Comparison of ENCODE assay signal across 19 mouse cellular contexts in the genomic region with DNA sequence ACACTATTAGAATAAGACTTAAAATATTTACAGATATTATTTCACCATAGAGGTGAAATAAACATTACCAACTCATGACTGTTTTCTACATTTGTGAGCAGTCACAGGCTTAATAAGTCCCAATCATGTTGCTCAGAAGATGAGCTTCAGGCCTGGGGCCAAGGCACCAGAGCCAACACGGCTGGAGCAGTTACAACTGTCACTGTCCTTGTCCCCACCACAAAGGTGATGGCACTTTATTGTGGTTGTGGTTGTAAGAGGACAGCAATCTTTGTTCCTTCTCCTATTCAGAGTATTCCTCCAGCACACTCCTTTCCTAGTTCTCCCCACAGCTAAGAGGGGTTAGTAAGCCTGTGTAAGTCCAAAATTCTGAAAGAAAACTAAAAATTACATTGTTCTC. TPM values are rescaled to one million over a fixed set of nuclear protein-coding genes. Genes with fewer than 3 reads are reported as not detected.
DNase-seq lines count a peak whose midpoint lies in the region; ATAC-seq and TF ChIP-seq lines count a peak whose summit lies in the region.
"Had no signal": no experiment of that assay in that cellular context is flagged by ENCODE, and none has a peak within 500 bp of the region (broad histone marks: within the 10 kb centered on the region; RNA-seq: fewer than 3 reads in every experiment).

No protein-coding gene starts in this region.

- no peak overlapping the region for H3K4me3 ChIP-seq in left cerebral cortex, adult 2 months
- H3K4me3 ChIP-seq: embryonic facial prominence, embryonic 13.5 days; heart, embryonic 15.5 days; hindbrain, embryonic 15.5 days had no signal

- ATAC-seq in megakaryocyte, adult 5-6 weeks (ENCODE audit: poor library complexity, severe bottlenecking) = 0 out of 2 replicates have a peak, but pooled peaks have one; percentile 33
- ATAC-seq: forebrain, embryonic 14.5 days; intestine, postnatal 0 days; midbrain, embryonic 16.5 days had no signal

- intact Hi-C loops in left cerebral cortex, postnatal 4 days (cut with DNase I) = no loop called here
- intact Hi-C loops in left cerebral cortex, adult 2 months (cut with DNase I) = no loop called here

- DNase-seq in adrenal gland, adult 2 months = peak; percentile 44
- no peak for DNase-seq in adrenal gland, adult 8-10 months
- peak; percentile 22 for DNase-seq in left cerebral cortex, postnatal 4 days
- no peak for DNase-seq in left cerebral cortex, adult 2 months (ENCODE audit: extremely low spot score in 1 of 2, low spot score in 2 of 2)
- peak; percentile 47 for DNase-seq in cerebellum, adult 9-11 months
- DNase-seq in gastrocnemius, postnatal 25 days = no peak
- DNase-seq in right cerebral cortex, adult 2 months (ENCODE audit: low spot score in 2 of 2) = no peak
- DNase-seq: gastrocnemius, postnatal 10 days; heart, postnatal 4 days; lung, adult 18-20 months; lung, postnatal 14 days; right cerebral cortex, adult 18-20 months had no signal

- no peak overlapping the region for H3K27ac ChIP-seq in left cerebral cortex, adult 2 months
- H3K27ac ChIP-seq: embryonic facial prominence, embryonic 13.5 days; heart, embryonic 15.5 days; hindbrain, embryonic 15.5 days had no signal

- no peak for TF ChIP-seq CTCF in left cerebral cortex, adult 2 months (IDR thresholded peaks at IDR 0.05)

RNA-seq across cellular contexts. Expression of a gene that starts 45.5 kb away (rescaled TPM):
- 1 to 10 TPM; 5.1 to 8.5 TPM for total RNA-seq in adrenal gland, adult 2 months (2021)
- polyA plus RNA-seq in adrenal gland, adult 2 months (2012; rRNA removed) = 0.27 and 0.62 TPM in 2 replicates
- 1 to 10 TPM; 4.7 to 8.7 (median 6.9) TPM for total RNA-seq in adrenal gland, adult 8-10 months (2022)
- total RNA-seq in left cerebral cortex, postnatal 4 days (2021) = 10 to 100 TPM; 29.9 to 32.4 TPM
- total RNA-seq in left cerebral cortex, adult 2 months (2021) = 10 to 100 TPM; 21.4 to 23.1 TPM
- 18.2 and 19.4 TPM in 2 replicates for total RNA-seq in megakaryocyte, adult 5-6 weeks (2015)
- total RNA-seq in megakaryocyte, adult 5-6 weeks (2017) = 30.9 and 37.6 TPM in 2 replicates
- total RNA-seq in gastrocnemius, postnatal 25 days (2021) = 1 to 10 TPM; 9.5 to 9.8 TPM

Comparison
In these comparisons a context has a peak if more than half of its experiments do, and no peak if none do; other contexts are left out.
1. DNase-seq: peak in adrenal gland, adult 2 months (single experiment), left cerebral cortex, postnatal 4 days (single experiment) and cerebellum, adult 9-11 months (single experiment); none in adrenal gland, adult 8-10 months (single experiment), left cerebral cortex, adult 2 months (0 of 2), gastrocnemius, postnatal 25 days (single experiment) and right cerebral cortex, adult 2 months (0 of 2).